Mouse (Mus musculus): Measurements from ENCODE around the gene Hccs. TPM values are rescaled to one million over a fixed set of nuclear protein-coding genes. Genes with fewer than 3 reads are reported as not detected.

Hccs gene
- total RNA-seq, 2 experiments from 2014 or later: 24.0 to 24.4 TPM

- DNase-seq (ENCODE audit: extremely low spot score in 1 of 2, low spot score in 2 of 2): no peak
Observed at GRCm38 (mm10) chrX:169302271-169303045, 17.7 kb downstream of the Hccs start.

GRCm38 (mm10) chrX:169299579-169299978 is 20.6 kb downstream of the Hccs start:
- intact Hi-C loops (cut with DNase I): loop anchor here (1.0 to 10.0 kb wide), 2 partner anchors 361 to 585 kb away; no protein-coding TSS in a partner anchor
- H3K4me3 ChIP-seq: no peak overlapping the region
- H3K27ac ChIP-seq: no peak overlapping the region
- TF ChIP-seq CTCF (IDR thresholded peaks at IDR 0.05): peak; percentile 60
- DNase-seq (ENCODE audit: extremely low spot score in 1 of 2, low spot score in 2 of 2): no peak

More at GRCm38 (mm10) chrX:169302271-169303045, 17.7 kb downstream of the Hccs start:
- intact Hi-C loops (cut with DNase I): no loop called here
- Histone ChIP-seq H3K4me3 (no peak overlapping the region), H3K27ac (no peak overlapping the region)
- TF ChIP-seq CTCF (IDR thresholded peaks at IDR 0.05): no peak

- TF ChIP-seq CTCF (IDR thresholded peaks at IDR 0.05): no peak
- intact Hi-C loops (cut with DNase I): no loop called here
- Histone ChIP-seq H3K4me3 (no peak overlapping the region), H3K27ac (no peak overlapping the region)
- no peak for DNase-seq (ENCODE audit: extremely low spot score in 1 of 2, low spot score in 2 of 2)
Observed at GRCm38 (mm10) chrX:169263433-169264172, 56.6 kb downstream of the Hccs start.

- Histone ChIP-seq H3K27ac (no peak overlapping the region), H3K4me3 (no peak overlapping the region)
- no peak for TF ChIP-seq CTCF (IDR thresholded peaks at IDR 0.05)
- intact Hi-C loops (cut with DNase I): no loop called here
- no peak for DNase-seq (ENCODE audit: extremely low spot score in 1 of 2, low spot score in 2 of 2)
Observed at GRCm38 (mm10) chrX:169262212-169262611, 58.0 kb downstream of the Hccs start.

GRCm38 (mm10) chrX:169261034-169261433 is 59.1 kb downstream of the Hccs start:
- no peak for TF ChIP-seq CTCF (IDR thresholded peaks at IDR 0.05)
- intact Hi-C loops (cut with DNase I): no loop called here
- Histone ChIP-seq H3K4me3 (no peak overlapping the region), H3K27ac (no peak overlapping the region)
- no peak for DNase-seq (ENCODE audit: extremely low spot score in 1 of 2, low spot score in 2 of 2)

GRCm38 (mm10) chrX:169256741-169257140 is 63.4 kb downstream of the Hccs start:
- no peak overlapping the region for H3K4me3 ChIP-seq
- DNase-seq (ENCODE audit: extremely low spot score in 1 of 2, low spot score in 2 of 2): no peak
- intact Hi-C loops (cut with DNase I): no loop called here
- no peak overlapping the region for H3K27ac ChIP-seq
- no peak for TF ChIP-seq CTCF (IDR thresholded peaks at IDR 0.05)

- intact Hi-C loops (cut with DNase I): no loop called here
- no peak for TF ChIP-seq CTCF (IDR thresholded peaks at IDR 0.05)
Observed at GRCm38 (mm10) chrX:169255915-169256314, 64.3 kb downstream of the Hccs start.

GRCm38 (mm10) chrX:169222357-169223062 is 97.7 kb downstream of the Hccs start:
- no peak for DNase-seq (ENCODE audit: extremely low spot score in 1 of 2, low spot score in 2 of 2)
- Histone ChIP-seq H3K4me3 (no peak overlapping the region), H3K27ac (no peak overlapping the region)
- intact Hi-C loops (cut with DNase I): no loop called here
- TF ChIP-seq CTCF (IDR thresholded peaks at IDR 0.05): no peak

More at GRCm38 (mm10) chrX:169255915-169256314, 64.3 kb downstream of the Hccs start:
- DNase-seq (ENCODE audit: extremely low spot score in 1 of 2, low spot score in 2 of 2): no peak
- H3K27ac ChIP-seq: no peak overlapping the region
- no peak overlapping the region for H3K4me3 ChIP-seq

- DNase-seq (ENCODE audit: extremely low spot score in 1 of 2, low spot score in 2 of 2): no peak
- intact Hi-C loops (cut with DNase I): no loop called here
- H3K27ac ChIP-seq: no peak overlapping the region
- H3K4me3 ChIP-seq: no peak overlapping the region
- no peak for TF ChIP-seq CTCF (IDR thresholded peaks at IDR 0.05)
Observed at GRCm38 (mm10) chrX:169220064-169220463, 100.1 kb downstream of the Hccs start.

- intact Hi-C loops (cut with DNase I): no loop called here
- no peak for DNase-seq (ENCODE audit: extremely low spot score in 1 of 2, low spot score in 2 of 2)
- TF ChIP-seq CTCF (IDR thresholded peaks at IDR 0.05): no peak
- Histone ChIP-seq H3K4me3 (no peak overlapping the region), H3K27ac (no peak overlapping the region)
Observed at GRCm38 (mm10) chrX:169210019-169210418, 110.2 kb downstream of the Hccs start.

Other genes starting within 250 kb of the Hccs start
- not detected for gene Amelx, start 133.2 kb downstream of the Hccs start, total RNA-seq (2021)

Data from left cerebral cortex, adult 2 months (tissue).